Mouse (Mus musculus): ENCODE results near the gene Gpr142. TPM values are rescaled to one million over a fixed set of nuclear protein-coding genes. Genes with fewer than 3 reads are reported as not detected.

Gene Gpr142
- total RNA-seq, 2 experiments from 2014 or later, result not detected

- DNase-seq (ENCODE audit: extremely low spot score in 1 of 2, low spot score in 1 of 2), result no peak
Observed at GRCm38 (mm10) chr11:114830433-114830773, 31.7 kb downstream of the Gpr142 start.

DNA sequence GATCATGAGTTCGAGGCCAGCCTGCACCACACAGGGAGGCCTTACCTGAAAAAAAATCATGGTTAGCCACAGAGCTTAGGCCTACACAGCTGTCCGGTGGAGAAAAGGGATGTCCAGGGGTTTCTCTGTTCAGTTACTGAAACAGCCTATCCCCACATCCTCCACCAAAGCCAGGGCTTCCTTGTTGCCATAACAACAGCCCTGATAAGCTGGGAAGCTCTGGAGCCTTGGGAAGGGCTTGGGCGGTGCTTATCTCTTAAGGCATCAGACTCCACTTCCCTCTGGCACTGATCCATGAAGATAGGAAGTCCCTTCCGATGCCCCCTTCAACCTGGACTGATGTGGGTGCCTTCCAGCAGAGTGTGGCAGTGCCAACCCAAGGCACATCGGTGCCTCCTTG lies 34.4 kb downstream of the Gpr142 start:
- DNase-seq (ENCODE audit: extremely low spot score in 1 of 2, low spot score in 1 of 2), result no peak

DNA sequence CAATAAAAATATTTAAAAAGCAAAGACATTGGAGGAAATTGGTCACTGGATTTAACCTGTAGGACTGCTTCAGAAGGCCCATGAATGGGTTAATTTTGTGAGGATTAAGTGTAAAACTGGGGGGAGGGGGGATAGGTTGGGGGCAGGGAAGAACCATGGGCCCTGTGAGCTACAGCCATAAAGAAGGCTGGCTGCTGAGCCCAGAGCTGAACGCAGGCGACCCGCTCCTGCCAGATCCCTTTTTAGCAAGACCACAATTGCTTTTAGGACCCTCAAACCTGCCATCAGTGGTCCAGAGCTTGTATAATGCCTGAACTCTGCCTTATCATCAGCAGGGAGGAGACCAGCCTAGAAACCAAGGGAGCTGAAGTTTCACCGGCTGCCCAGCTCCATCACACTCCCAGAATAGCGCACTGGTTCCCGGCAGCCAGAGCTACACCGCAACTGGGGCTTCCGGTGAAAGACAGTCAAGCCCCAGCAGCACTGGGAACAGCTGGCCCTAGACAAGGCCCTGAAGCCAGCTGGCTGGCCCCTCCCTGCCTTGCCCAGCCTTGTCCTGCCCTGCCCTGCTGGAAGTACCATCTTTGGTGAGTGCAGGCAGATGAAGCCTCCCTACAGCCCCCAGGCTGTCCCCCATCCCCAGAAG lies 45.2 kb downstream of the Gpr142 start:
- no peak for DNase-seq (ENCODE audit: extremely low spot score in 1 of 2, low spot score in 1 of 2)

DNA sequence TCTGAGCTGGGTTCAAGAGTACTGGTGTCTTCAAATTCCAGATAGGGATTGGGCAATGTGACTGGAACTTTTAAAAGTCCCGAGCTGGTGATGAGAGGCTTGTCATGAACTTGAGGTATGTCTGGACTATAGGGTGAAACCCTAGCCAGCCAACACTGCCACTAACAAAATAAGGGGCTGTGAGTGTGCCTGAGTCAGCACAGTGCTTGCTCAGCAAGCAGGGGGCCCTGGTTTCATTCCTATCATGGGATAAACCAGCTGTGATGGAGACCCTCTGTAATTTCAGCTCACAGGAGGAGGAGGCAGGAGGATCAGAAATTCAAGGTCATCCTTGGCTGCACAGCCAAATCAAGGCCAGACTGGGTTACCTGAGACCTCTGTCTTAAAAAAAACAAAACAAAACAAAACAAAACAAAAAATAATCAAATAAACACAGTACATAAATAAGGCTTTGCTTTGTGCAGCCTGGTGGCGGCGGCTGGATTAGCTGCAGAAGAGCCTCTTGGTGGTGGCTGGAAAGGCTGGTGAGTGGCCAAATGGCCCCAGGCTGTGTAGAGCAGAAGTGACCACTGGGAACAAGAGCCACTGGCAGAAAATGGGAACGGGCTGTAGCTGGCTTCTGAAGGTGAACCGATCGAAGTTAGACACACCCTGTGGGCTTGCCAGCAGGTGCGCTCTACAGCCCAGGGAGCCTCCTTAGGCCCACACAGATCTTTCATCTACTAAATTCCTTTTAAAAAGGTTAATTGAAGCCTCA lies 45.9 kb downstream of the Gpr142 start:
- no peak for DNase-seq (ENCODE audit: extremely low spot score in 1 of 2, low spot score in 1 of 2)

DNA sequence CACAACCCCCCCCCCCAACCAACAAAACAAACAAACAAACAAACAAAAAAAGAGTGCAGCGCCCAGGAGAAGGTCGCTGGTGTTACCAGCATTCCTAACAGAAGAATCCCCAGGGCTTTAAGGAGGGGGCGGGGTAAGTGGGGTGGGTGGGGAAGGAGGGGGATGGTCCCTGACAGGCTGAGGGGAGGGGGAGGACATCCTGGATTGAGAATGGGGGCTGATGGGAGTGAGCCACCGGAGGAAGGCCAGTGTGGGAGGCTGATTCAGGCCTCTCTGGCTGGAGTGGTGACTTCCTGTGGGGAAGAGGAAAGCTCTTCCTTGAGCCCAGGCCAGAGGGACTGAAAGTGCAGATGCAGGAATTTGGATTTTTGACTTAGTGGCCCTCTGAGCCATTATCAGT lies 47.6 kb downstream of the Gpr142 start:
- DNase-seq (ENCODE audit: extremely low spot score in 1 of 2, low spot score in 1 of 2), result no peak

DNA sequence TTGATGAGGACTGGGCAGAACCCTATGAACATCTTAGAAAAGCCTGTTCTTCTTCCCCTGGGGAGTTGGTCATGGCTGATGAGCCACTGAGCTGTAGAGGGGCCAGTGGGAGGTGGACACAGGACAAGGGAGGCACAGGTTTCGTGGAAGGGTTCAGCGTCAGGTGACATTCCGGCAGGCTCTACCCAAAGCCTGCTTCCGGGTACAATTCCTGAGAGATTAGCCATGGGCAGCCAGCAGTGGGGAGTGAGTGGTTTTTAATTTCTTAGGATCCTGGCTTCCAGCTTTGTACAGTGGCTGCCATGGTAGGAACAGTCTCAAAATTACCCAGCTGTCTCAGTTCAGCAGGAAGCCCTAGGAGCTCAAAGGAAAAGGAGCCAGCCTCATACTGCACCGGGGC lies 48.3 kb downstream of the Gpr142 start:
- DNase-seq (ENCODE audit: extremely low spot score in 1 of 2, low spot score in 1 of 2), result no peak

GRCm38 (mm10) chr11:114849572-114849971 lies 50.8 kb downstream of the Gpr142 start:
- DNase-seq (ENCODE audit: extremely low spot score in 1 of 2, low spot score in 1 of 2), result no peak

DNA sequence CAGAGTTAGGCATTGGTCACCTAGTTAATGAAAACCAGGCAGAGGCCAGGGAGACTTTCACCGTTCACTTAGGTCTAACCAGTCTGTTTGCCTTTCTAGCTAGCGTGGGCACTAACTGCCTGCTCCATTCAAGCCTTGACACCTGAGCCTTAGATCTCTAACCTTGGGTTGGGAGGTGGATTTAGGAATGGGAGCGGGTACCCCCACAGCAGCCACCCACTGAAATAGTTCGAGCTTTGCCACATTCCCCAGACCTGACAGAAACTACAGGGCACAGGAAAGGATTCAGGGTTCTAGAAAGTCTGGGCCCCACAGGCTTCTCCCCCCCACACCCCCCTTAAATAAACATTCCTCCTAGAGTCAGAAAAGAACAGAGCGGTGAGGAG lies 51.3 kb downstream of the Gpr142 start:
- no peak for DNase-seq (ENCODE audit: extremely low spot score in 1 of 2, low spot score in 1 of 2)

DNA sequence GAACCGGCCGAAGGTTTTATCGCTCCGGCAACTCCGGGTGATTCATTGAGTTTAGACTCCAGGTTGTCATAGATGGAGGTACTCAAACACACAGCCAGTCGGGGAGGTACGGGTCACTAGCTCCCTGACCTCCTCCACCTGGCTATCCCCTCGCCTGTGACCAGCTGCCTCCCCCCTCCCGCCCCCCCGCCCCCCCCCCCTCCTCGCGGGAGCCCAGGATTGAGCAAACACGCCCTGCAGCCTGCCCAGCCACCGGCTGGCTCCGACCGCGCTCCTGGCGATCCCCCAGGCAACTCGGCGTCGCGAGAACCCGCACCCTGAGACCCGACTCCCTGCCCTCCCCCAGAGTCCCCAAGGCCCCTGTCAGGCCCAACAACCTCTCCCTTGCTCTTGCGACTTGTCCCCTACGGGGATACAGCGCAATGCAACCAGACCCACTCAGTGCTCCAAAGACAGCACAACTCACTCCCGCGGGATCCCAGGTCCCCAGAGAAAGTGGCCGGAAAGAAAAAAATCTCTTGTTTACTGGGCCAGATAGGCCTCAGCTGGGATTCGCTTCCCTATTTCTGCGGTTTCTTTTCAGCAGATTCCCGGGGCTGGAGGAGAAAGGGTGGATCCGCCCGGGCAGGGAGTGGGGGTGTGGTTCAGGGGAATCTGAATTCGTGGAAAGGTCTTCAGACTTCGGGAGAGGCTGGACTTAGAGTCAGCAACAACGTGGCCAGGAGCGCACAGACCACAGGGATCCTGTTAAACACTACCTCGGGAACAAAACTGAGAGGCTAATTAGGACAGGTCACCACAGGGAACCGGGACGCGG lies 51.9 kb downstream of the Gpr142 start, which contains the start of gene Gprc5c:
Gene Gprc5c, plus strand, starts transcription at position 701 of the 817 bp plus-strand sequence.
- no peak for DNase-seq (ENCODE audit: extremely low spot score in 1 of 2, low spot score in 1 of 2)

DNA sequence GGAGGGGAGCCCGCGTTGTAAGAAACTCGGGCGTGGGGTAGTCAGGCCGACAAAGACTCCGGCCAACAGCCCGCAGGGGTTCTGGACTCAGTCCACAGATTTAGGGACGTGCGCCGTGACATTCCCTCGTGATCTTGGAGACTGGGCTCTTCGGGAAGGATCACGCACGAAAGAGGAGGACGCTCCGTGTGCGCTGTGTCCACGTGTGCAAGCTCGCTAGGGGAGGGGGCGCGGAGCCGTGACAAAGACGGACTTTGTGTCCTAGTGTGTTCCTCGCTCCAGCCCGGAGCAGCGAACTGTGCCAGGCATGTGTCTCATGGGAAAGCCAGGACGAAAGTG lies 52.5 kb downstream of the Gpr142 start:
- no peak for DNase-seq (ENCODE audit: extremely low spot score in 1 of 2, low spot score in 1 of 2)

DNA sequence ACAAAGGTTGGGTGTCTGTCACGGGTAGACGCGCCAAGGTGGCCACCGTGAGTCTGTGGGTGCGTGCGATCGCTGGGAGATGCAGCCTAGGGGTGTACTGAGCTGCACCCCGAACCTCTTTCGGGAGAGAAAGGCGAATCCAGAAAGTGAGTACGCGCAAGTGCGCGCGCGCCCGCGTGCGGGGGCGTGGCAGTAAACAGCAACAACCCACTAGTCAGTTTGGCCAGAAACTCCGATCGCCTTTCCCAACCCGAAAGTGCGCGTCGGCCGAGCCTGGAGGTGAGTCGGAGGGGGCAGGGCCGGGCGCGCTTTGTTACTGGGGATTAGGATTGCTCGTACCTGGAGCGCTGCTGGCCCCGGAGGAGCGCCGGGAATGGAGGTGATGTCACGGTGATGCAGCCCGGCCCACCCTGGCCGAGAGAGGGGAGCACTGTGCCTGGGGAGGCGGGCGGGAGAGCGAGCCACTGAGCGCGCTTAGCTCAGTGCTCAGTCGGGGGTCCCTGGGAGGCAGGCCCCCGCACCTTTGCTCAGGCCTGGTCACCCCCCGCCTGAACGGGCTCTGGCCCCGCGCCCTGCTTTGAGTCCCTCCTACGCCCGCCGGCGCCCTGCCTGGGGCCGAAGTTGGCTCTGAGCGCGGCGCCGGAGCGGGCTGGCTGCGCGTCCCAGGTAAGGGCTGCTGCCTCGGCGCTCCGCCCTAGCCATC lies 53.0 kb downstream of the Gpr142 start:
- DNase-seq (ENCODE audit: extremely low spot score in 1 of 2, low spot score in 1 of 2), result peak in 1 of 2 experiments; percentile 33

- no peak for DNase-seq (ENCODE audit: extremely low spot score in 1 of 2, low spot score in 1 of 2)
Observed at GRCm38 (mm10) chr11:114852311-114853173, 53.8 kb downstream of the Gpr142 start.

DNA sequence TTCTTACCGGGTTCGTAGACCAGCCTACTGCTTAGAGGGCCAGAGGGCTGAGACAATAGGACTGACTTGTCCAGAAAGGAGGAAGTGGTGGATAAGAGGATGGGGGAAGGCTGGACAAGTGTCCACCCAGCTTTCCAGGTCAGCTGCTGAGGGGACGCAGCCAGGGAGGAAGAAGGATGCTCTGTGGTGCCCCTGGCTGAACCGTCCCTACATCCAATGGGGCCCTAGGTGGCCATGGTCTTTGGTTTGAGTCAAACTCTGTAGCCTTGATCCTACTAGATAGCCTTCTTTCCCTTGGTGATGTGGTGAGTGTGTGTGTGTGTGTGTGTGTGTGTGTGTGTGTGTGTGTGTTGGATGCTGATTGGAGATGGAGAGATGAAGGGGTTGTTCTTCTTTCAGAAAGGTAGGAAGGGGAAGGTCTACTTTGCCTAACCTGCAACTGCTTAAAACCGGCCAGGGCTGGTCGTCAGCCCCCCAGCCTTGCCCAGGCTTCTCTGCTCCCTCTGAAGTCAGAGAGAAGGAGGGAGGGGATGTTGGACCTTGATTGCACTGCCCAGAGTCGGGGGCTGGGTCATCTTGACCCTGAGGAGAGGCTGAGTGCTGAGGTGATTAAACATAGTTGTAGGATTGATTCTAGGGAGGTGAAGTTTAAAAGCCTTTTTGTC lies 54.6 kb downstream of the Gpr142 start:
- no peak for DNase-seq (ENCODE audit: extremely low spot score in 1 of 2, low spot score in 1 of 2)

- no peak for DNase-seq (ENCODE audit: extremely low spot score in 1 of 2, low spot score in 1 of 2)
Observed at GRCm38 (mm10) chr11:114854581-114854980, 55.9 kb downstream of the Gpr142 start.

DNA sequence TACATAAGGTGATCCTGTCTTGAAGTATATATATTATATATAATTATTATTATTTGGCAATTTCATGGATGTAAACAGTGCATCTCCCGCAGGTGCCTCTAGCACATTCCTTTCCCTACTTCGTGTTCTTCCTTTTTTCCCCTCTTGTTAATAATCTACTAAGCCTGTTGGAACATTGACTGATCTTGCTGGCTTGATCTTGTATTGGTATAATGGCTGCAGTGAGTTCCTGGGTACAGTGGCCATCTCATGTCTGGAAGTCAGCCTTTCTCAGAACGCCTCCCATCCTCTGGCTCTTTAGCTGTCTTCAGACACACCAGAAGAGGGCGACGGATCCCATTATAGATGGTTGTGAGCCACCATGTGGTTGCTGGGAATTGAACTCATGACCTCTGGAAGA lies 57.4 kb downstream of the Gpr142 start:
- no peak for DNase-seq (ENCODE audit: extremely low spot score in 1 of 2, low spot score in 1 of 2)
